Mouse (Mus musculus) G1E (cell line): ENCODE data around the gene Mef2d. TPM values are rescaled to one million over a fixed set of nuclear protein-coding genes. Genes with fewer than 3 reads are reported as not detected.

Experiments used
- ATAC-seq: 2 replicates; pipeline ENCODE4 v1.8.0; 2016; ENCODE audit warnings: mild to moderate bottlenecking; ENCODE audit not compliant: insufficient number of reproducible peaks, poor library complexity, low FRiP score, severe bottlenecking; ENCODE audit errors: extremely low read depth
- DNase-seq: peaks from one replicate; pipeline ENCODE4 v3.0.0; 2012; ENCODE audit warnings: low spot score
- H3K27me3 ChIP-seq: 2 replicates; pipeline ENCODE4 v1.6.1; 2012; ENCODE audit warnings: mild to moderate bottlenecking, low read length, inconsistent platforms; ENCODE audit not compliant: insufficient read depth
- H3K36me3 ChIP-seq: replicated peaks from 2 replicates; pipeline ENCODE3; 2012; ENCODE audit warnings: mild to moderate bottlenecking, inconsistent platforms
- H3K4me1 ChIP-seq: 2 replicates; pipeline ENCODE4 v1.6.1; 2012; ENCODE audit warnings: low read depth, low read length, inconsistent platforms, mixed read lengths; ENCODE audit not compliant: insufficient read depth
- H3K4me3 ChIP-seq: 2 replicates; pipeline ENCODE4 v1.5.1; 2012; ENCODE audit warnings: low read depth, mild to moderate bottlenecking, inconsistent platforms, low read length, moderate library complexity, mixed read lengths
- H3K9me3 ChIP-seq: replicated peaks from 2 replicates; pipeline ENCODE4 v1.6.1; 2012; ENCODE audit warnings: inconsistent platforms
- CTCF ChIP-seq: IDR thresholded peaks from 2 replicates; pipeline ENCODE4 v1.5.1; 2012; ENCODE audit warnings: low read depth, low read length, inconsistent platforms, mixed read lengths
- GATA1 ChIP-seq: IDR thresholded peaks from 2 replicates; pipeline ENCODE4 v1.6.1; 2012; ENCODE audit warnings: borderline replicate concordance, low read length, inconsistent platforms, mixed read lengths
- GATA2 ChIP-seq: IDR thresholded peaks from 2 replicates; pipeline ENCODE4 v1.6.1; 2012; ENCODE audit warnings: low read depth, low read length, inconsistent platforms, borderline replicate concordance
- POLR2AphosphoS5 ChIP-seq: IDR thresholded peaks from 2 replicates; pipeline ENCODE4 v1.6.1; 2012; ENCODE audit warnings: low read depth, low read length, inconsistent platforms; ENCODE audit not compliant: insufficient replicate concordance
- TAL1 ChIP-seq: conservative IDR thresholded peaks from 2 replicates; pipeline ENCODE4 v1.6.1; 2012; ENCODE audit warnings: low read depth, low read length, inconsistent platforms, mixed read lengths
- polyA plus RNA-seq: library from polyadenylated mRNA; stranded (reverse); fragments of >175 nt; gene quantifications from 2 replicates; pipeline ENCODE4 v1.2.3, GENCODE M21; 2012
- total RNA-seq, 2 experiments: library from RNA; stranded (forward) in 1 of 2; stranded (reverse) in 1 of 2; fragments of 200-1000 nt in 1 of 2; fragments of >200 nt in 1 of 2; fragmentation: Nextera tagmentation in 1 of 2; gene quantifications; 2 replicates each; pipeline ENCODE4 v1.2.3; 2014 to 2017

Gene Mef2d
- total and polyA plus RNA-seq, 3 experiments: 15.4 to 133 (median 125) TPM

DNA sequence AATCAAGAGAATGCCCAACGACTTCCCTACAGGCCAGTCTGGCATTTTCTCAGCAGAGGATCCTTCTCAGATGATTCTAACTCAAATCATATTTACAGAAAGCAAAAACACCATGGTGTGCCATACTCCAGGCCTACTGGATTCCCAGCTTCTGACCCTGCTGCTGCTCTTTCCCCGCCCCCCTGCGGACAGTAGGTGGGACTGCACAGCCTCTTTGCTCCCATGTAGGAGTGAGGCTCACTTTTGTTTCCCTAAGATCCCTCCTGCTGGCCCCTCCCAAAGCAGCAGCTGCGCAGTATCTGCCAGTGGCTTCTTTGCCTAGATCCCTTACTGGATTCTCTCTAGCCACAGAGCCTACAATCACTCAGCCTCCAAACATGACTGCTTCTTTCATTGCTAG is 36.0 kb upstream of the Mef2d start:
- TF ChIP-seq CTCF (no peak), GATA2 (no peak), POLR2AphosphoS5 (no peak), TAL1 (no peak)
- Histone ChIP-seq H3K27me3 (no peaks in the 10 kb centered on the region), H3K4me1 (no peaks in the 10 kb centered on the region), H3K9me3 (no peaks in the 10 kb centered on the region), H3K4me3 (no peak overlapping the region), H3K36me3 (peaks cover 95% of the 10 kb centered on the region)
- no peak for DNase-seq
- ATAC-seq: no peak

GRCm38 (mm10) chr3:88109126-88109525 is 33.0 kb upstream of the Mef2d start:
- H3K9me3 ChIP-seq: no peaks in the 10 kb centered on the region
- no peak overlapping the region for H3K4me3 ChIP-seq
- peaks cover 94% of the 10 kb centered on the region for H3K36me3 ChIP-seq
- TF ChIP-seq POLR2AphosphoS5: no peak
- no peak for TF ChIP-seq GATA1
- no peak for TF ChIP-seq GATA2
- no peak for TF ChIP-seq TAL1
- no peak for TF ChIP-seq CTCF
- no peaks in the 10 kb centered on the region for H3K4me1 ChIP-seq
- ATAC-seq (no peak), DNase-seq (no peak)
- no peaks in the 10 kb centered on the region for H3K27me3 ChIP-seq

GRCm38 (mm10) chr3:88114396-88114795 is 27.8 kb upstream of the Mef2d start:
- no peak for TF ChIP-seq GATA2
- no peak for TF ChIP-seq TAL1
- no peak for TF ChIP-seq CTCF

GRCm38 (mm10) chr3:88120117-88120651 is 22.0 kb upstream of the Mef2d start:
- no peak for ATAC-seq
- Histone ChIP-seq H3K27me3 (no peaks in the 10 kb centered on the region; the same call in 1 of the 2 replicates), H3K36me3 (peaks cover 62% of the 10 kb centered on the region), H3K9me3 (no peaks in the 10 kb centered on the region), H3K4me3 (no peak overlapping the region), H3K4me1 (no peaks in the 10 kb centered on the region)
- TF ChIP-seq CTCF (no peak), POLR2AphosphoS5 (no peak), GATA2 (no peak), TAL1 (no peak), GATA1 (no peak)
- no peak for DNase-seq

More at GRCm38 (mm10) chr3:88114396-88114795, 27.8 kb upstream of the Mef2d start:
- DNase-seq (no peak), ATAC-seq (no peak)
- H3K4me3 ChIP-seq: no peak overlapping the region
- peaks cover 92% of the 10 kb centered on the region for H3K36me3 ChIP-seq
- H3K4me1 ChIP-seq: no peaks in the 10 kb centered on the region
- H3K27me3 ChIP-seq: no peaks in the 10 kb centered on the region; the same call in 1 of the 2 replicates
- no peaks in the 10 kb centered on the region for H3K9me3 ChIP-seq

DNA sequence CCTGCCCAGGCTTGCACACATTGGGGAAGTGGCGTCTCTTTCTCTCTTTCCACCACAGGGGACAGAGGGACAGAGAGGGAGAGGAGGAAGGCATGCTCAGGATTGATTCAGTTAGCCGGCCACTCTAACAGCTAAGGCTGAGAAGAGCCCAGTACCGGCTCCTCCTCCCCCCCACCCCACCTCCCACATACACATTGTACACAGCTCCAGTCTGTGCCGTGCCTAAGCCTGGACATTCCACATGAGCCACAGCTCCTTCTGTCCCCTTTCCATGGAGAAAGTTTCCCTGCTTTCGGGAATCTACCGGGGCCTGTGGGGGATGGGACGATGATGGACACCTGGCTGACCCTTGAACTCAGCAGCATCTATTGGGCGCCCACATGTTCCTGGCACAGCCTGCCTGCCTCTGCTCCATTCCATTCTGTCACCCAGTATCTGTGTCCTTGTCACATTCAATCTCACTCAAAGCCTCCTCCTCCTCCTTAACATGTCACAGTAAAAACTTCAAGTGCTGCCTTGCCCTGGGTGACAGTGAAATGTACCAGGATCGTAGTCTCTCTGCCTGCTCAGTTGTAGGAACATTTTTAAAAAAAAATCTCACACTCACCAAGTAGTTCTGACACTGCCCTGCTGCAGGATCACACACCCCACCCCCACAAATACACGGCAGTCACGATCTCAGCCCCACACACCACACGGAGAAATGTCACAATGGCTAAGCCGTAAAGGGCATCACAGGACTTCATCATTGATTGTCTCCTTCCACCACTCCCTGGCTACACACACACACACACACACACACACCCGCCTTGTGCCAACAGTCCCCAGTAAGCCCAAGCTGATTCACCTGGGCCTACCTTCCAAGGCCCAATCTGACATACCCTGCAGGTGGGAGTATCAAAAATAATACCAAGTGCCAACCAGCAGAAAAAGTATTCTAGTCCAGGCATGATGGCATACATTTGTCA is 20.7 kb upstream of the Mef2d start:
- TF ChIP-seq CTCF: no peak
- H3K4me1 ChIP-seq: no peaks in the 10 kb centered on the region
- no peak for DNase-seq
- H3K27me3 ChIP-seq: no peaks in the 10 kb centered on the region; the same call in 1 of the 2 replicates
- no peak overlapping the region for H3K4me3 ChIP-seq
- no peaks in the 10 kb centered on the region for H3K9me3 ChIP-seq
- H3K36me3 ChIP-seq: peaks cover 51% of the 10 kb centered on the region
- no peak for ATAC-seq

GRCm38 (mm10) chr3:88125195-88125594 is 17.0 kb upstream of the Mef2d start:
- Histone ChIP-seq H3K36me3 (peaks cover 16% of the 10 kb centered on the region), H3K4me3 (no peak overlapping the region), H3K9me3 (no peaks in the 10 kb centered on the region), H3K4me1 (peaks cover 6% of the 10 kb centered on the region), H3K27me3 (peaks cover 2% of the 10 kb centered on the region; the same call in 1 of the 2 replicates)
- no peak for ATAC-seq
- no peak for DNase-seq
- TF ChIP-seq POLR2AphosphoS5 (no peak), CTCF (no peak), GATA1 (no peak), TAL1 (no peak), GATA2 (no peak)
